Mouse (Mus musculus) megakaryocyte, embryonic 14.5 days (primary cell): ENCODE measurements around the gene Slc6a11.

Experiments
- FLI1 ChIP-seq: IDR thresholded peaks from 2 replicates; pipeline ENCODE4 v1.6.1; 2012; ENCODE audit warnings: low read length, inconsistent platforms, mixed read lengths
- GATA1 ChIP-seq: IDR thresholded peaks from 3 replicates; pipeline ENCODE4 v1.6.1; 2012; ENCODE audit warnings: mixed read lengths, low read length, inconsistent platforms, borderline replicate concordance

- TF ChIP-seq GATA1 = no peak
- TF ChIP-seq FLI1 = no peak
Measured at GRCm38 (mm10) chr6:114227378-114227777, 96.3 kb downstream of the Slc6a11 start.
